Mouse (Mus musculus) cerebellum, adult 2 months (tissue): ENCODE measurements around the gene Ulk1. TPM values are rescaled to one million over a fixed set of nuclear protein-coding genes. Genes with fewer than 3 reads are reported as not detected.

ENCODE experiments used
- DNase-seq, 2 experiments: peaks; one replicate each; pipeline ENCODE4 v3.0.0; 2021
- H3K27ac ChIP-seq: fragments of 200-500 bp; 2 replicates; pipeline ENCODE4 v1.5.1; 2012; ENCODE audit warnings: low read length, control low read depth, inconsistent platforms; ENCODE audit not compliant: insufficient read depth
- H3K27me3 ChIP-seq: fragments of 200-500 bp; 2 replicates; pipeline ENCODE4 v1.6.1; 2012; ENCODE audit warnings: inconsistent platforms, mild to moderate bottlenecking, low read length, moderate library complexity; ENCODE audit not compliant: control insufficient read depth, insufficient read depth
- H3K4me1 ChIP-seq: fragments of 200-500 bp; 2 replicates; pipeline ENCODE4 v1.6.1; 2011; ENCODE audit warnings: low read length; ENCODE audit not compliant: control insufficient read depth, insufficient read depth
- H3K4me3 ChIP-seq: fragments of 200-500 bp; replicated peaks from 2 replicates; pipeline ENCODE3; 2011; ENCODE audit warnings: mild to moderate bottlenecking, low read depth, low read length, control low read depth; ENCODE audit not compliant: insufficient read depth
- CTCF ChIP-seq: fragments of 200-500 bp; IDR thresholded peaks from 2 replicates; pipeline ENCODE4 v1.5.1; 2011; ENCODE audit warnings: low read depth, mild to moderate bottlenecking, control low read depth, low read length, moderate library complexity, borderline replicate concordance; ENCODE audit not compliant: insufficient read depth
- POLR2A ChIP-seq: fragments of 200-500 bp; IDR thresholded peaks from 2 replicates; pipeline ENCODE4 v1.6.1; 2011; ENCODE audit warnings: low read length, control low read depth, borderline replicate concordance; ENCODE audit not compliant: insufficient read depth
- WGBS: fragments of 180-500 bp; shearing (Covaris S2); methylation state at CpG from one replicate; pipeline ENCODE4 v1.1.7; 2018; 5-methylcytosine and 5-hydroxymethylcytosine counted together
- polyA plus RNA-seq: library from polyadenylated mRNA; depleted of rRNA; stranded (reverse); fragments of >200 nt; gene quantifications from 2 replicates; pipeline ENCODE4 v1.2.3, GENCODE M21; 2012; rRNA removed

Ulk1 gene
- polyA plus RNA-seq, result 94.7 and 96.0 TPM in 2 replicates

GRCm38 (mm10) chr5:110809667-110810325 lies at the start of gene Ulk1:
TSS of gene Ulk1 (minus strand) at chr5:110810097.
- WGBS, result under 1% methylated on average over 69 of the region's 80 CpGs
- peak within 1 kb of the TSS; percentile 84 for H3K4me3 ChIP-seq
- DNase-seq, result peak; percentile 100
- TF ChIP-seq CTCF (no peak), POLR2A (peak; percentile 89)
- no peaks in the 10 kb centered on the region for H3K27me3 ChIP-seq
- H3K27ac ChIP-seq, result peak within 1 kb of the TSS; percentile 62
- H3K4me1 ChIP-seq, result peaks cover 13% of the 10 kb centered on the region

- WGBS, result 42% methylated on average over 13 of the region's 13 CpGs
- Histone ChIP-seq H3K27ac (peak overlapping the region; percentile 28; the same call in 1 of the 2 replicates), H3K4me1 (no peaks in the 10 kb centered on the region), H3K4me3 (peak overlapping the region; percentile 8), H3K27me3 (no peaks in the 10 kb centered on the region)
- TF ChIP-seq POLR2A, result no peak
- TF ChIP-seq CTCF, result no peak
- peak; percentile 11 to 39 for DNase-seq
These were observed 49.2 kb upstream of the Ulk1 start for GRCm38 (mm10) chr5:110859013-110859650.

- no peak overlapping the region for H3K4me3 ChIP-seq
- no peak for DNase-seq
- no peaks in the 10 kb centered on the region for H3K27me3 ChIP-seq
- no peaks in the 10 kb centered on the region for H3K4me1 ChIP-seq
- H3K27ac ChIP-seq, result no peak overlapping the region
- 93% methylated on average over 5 of the region's 5 CpGs for WGBS
- no peak for TF ChIP-seq CTCF
- no peak for TF ChIP-seq POLR2A
These were observed 47.2 kb upstream of the Ulk1 start for GRCm38 (mm10) chr5:110857091-110857490.

- 80% methylated on average over 1 of the region's 1 CpGs for WGBS
- H3K4me1 ChIP-seq, result no peaks in the 10 kb centered on the region
- DNase-seq, result no peak
- no peak overlapping the region for H3K4me3 ChIP-seq
- no peaks in the 10 kb centered on the region for H3K27me3 ChIP-seq
- H3K27ac ChIP-seq, result no peak overlapping the region
- TF ChIP-seq CTCF, result no peak
- no peak for TF ChIP-seq POLR2A
These were observed 43.1 kb upstream of the Ulk1 start for GRCm38 (mm10) chr5:110852990-110853389.

DNA sequence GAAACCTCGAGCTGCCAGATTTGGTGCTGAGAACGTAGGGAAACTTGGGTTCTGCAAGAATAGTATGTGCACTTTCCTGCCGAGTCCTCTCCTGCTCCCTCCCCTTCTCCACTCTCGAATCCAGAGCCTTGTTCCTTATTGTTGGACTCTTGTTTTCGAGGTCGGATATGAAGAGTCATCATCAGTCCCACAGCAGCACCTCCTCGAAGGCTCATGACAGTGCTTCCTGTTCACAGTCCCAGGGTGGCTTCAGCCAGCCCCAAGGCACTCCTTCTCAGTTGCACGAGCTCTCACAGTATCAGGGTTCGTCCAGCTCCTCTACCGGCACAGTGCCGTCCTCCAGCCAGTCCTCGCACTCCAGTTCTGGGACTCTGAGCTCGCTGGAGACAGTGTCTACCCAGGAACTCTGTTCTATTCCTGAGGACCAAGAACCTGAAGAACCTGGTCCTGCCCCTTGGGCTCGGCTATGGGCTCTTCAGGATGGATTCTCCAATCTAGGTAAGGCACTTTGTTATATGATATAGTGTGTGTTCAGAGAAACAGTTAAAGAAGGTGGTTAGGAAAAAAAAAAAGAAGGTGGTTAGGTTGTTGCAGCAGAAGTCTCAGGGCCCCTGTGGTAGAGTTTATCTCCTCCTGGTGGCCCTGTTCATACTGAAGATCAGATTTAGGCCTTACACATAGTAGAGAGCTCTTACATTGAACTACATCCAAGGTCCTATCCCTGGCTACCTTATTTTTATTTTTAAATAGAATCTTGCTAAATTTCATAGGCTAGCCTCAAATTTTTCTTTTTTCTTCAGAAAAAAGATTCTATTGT lies 31.4 kb upstream of the Ulk1 start:
- no peak overlapping the region for H3K4me3 ChIP-seq
- H3K27me3 ChIP-seq, result no peaks in the 10 kb centered on the region
- TF ChIP-seq POLR2A (no peak), CTCF (no peak)
- no peaks in the 10 kb centered on the region for H3K4me1 ChIP-seq
- 93% methylated on average over 14 of the region's 14 CpGs for WGBS
- H3K27ac ChIP-seq, result no peak overlapping the region
- peak; percentile 10 to 11 for DNase-seq

DNA sequence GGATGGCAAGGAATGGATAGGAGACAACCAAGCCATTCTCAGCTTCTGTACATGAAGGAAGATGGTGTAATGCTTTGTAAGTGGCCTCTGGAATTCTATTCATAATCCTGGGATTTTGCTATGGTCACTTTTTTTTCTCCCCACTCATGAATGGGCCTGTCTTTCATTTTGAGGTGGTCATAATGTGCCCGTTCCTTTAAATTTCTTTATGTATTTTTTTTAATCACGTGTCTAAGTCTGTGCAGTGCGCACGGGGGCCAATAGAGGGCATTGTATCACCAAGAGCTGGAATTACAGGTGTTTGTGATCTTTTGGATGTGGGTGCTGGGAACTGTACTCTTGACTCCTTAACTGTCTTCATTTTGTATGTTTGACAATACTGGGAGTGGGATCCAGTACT lies 30.6 kb upstream of the Ulk1 start:
- Histone ChIP-seq H3K27me3 (no peaks in the 10 kb centered on the region), H3K27ac (no peak overlapping the region), H3K4me1 (no peaks in the 10 kb centered on the region), H3K4me3 (peak overlapping the region; percentile 77)
- DNase-seq, result peak; percentile 43 to 48
- whole genome bisulfite sequencing, result 8% methylated on average over 4 of the region's 4 CpGs
- TF ChIP-seq CTCF (peak; percentile 46; the same call in 1 of the 2 replicates), POLR2A (no peak)

- under 1% methylated on average over 41 of the region's 41 CpGs for WGBS
- DNase-seq, result peak; percentile 100
- Histone ChIP-seq H3K4me3 (peak within 1 kb of the TSS; percentile 85), H3K27me3 (no peaks in the 10 kb centered on the region), H3K27ac (peak within 1 kb of the TSS; percentile 95), H3K4me1 (no peaks in the 10 kb centered on the region)
- peak; percentile 41; the same call in 1 of the 2 replicates for TF ChIP-seq CTCF
- TF ChIP-seq POLR2A, result peak; percentile 79
These were observed 29.9 kb upstream of the Ulk1 start, which contains the start of the genes Hscb and Chek2 for GRCm38 (mm10) chr5:110839678-110840365. TSS of gene Hscb (minus strand) at chr5:110839777. TSS of gene Chek2 (plus strand) at chr5:110839979.
